8 mouse cellular contexts compared by ENCODE assay signal in the genomic region with DNA sequence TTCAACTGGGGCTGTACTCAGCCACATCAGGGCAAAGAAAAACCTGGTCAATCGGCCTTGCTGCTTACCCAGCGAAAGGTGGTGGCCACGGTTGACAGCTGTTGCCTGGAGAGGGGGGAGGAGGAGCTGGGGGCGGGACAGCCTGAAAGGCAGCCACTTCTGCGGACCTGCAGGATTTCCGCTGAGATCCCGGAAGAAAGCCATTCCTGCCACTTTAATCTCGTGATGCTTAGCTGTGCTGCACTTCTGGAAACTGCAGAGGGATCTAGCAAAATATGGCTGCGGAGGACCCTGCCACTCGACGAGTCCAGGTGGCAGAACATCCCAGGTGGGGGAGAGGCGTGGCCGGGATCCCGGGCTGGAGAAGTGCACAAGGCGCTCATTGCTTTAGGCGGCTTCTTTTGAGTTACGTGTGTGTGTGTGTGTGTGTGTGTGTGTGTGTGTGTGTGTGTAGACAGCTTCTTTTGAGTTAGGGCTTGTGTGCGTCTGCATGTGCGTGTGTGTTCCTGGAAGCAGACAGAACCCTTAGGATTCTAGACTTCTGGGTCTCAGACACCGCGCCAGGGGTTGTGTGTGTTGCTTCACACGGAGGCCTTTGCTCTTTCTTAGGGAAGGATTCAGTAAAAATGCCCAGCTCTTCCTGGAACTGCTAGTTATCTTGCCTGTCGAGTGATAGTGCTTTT. TPM values are rescaled to one million over a fixed set of nuclear protein-coding genes. Genes with fewer than 3 reads are reported as not detected.
A peak's percentile ranks its signal among the peaks of the same experiment; 100 is the strongest.
DNase-seq lines count a peak whose midpoint lies in the region; ATAC-seq and TF ChIP-seq lines count a peak whose summit lies in the region.

No protein-coding gene starts in this region.

- no peak; the same call in 1 of the 2 replicates for ATAC-seq in heart, embryonic 13.5 days (ENCODE audit: extremely low read depth, insufficient number of reproducible peaks, low FRiP score, low TSS enrichment)
- ATAC-seq in liver, embryonic 14.5 days (ENCODE audit: insufficient read depth): peak; percentile 68
- peak; percentile 83 for ATAC-seq in stomach, embryonic 15.5 days (ENCODE audit: insufficient read depth, low FRiP score, low read depth)

- peaks cover 6% of the 10 kb centered on the region for H3K36me3 ChIP-seq in C2C12 (ENCODE audit: control insufficient read depth, insufficient read depth)
- H3K36me3 ChIP-seq in heart, embryonic 13.5 days: peaks cover 4% of the 10 kb centered on the region
- H3K36me3 ChIP-seq in liver, embryonic 14.5 days (replicated peaks; ENCODE audit: control insufficient read depth, insufficient read depth, low read depth): no peaks in the 10 kb centered on the region
- H3K36me3 ChIP-seq in stomach, embryonic 15.5 days: no peaks in the 10 kb centered on the region

- H3K27me3 ChIP-seq in C2C12 (ENCODE audit: control insufficient read depth, insufficient read depth, insufficient read length): no peaks in the 10 kb centered on the region
- no peaks in the 10 kb centered on the region for H3K27me3 ChIP-seq in heart, embryonic 13.5 days (replicated peaks)
- H3K27me3 ChIP-seq in liver, embryonic 14.5 days (ENCODE audit: control insufficient read depth, insufficient read depth, low read length): no peaks in the 10 kb centered on the region
- H3K27me3 ChIP-seq in stomach, embryonic 15.5 days (replicated peaks): no peaks in the 10 kb centered on the region

- H3K4me2 ChIP-seq in heart, embryonic 13.5 days: peak overlapping the region; percentile 75
- H3K4me2 ChIP-seq in liver, embryonic 14.5 days (ENCODE audit: low read depth): peak overlapping the region; percentile 82
- H3K4me2 ChIP-seq in stomach, embryonic 15.5 days: peak overlapping the region; percentile 58

- no peak for TF ChIP-seq POLR2A in brain, embryonic 14.5 days (IDR thresholded peaks at IDR 0.05; ENCODE audit: borderline replicate concordance, extremely low read depth, insufficient read depth, insufficient read length, poor library complexity, severe bottlenecking)

- H3K79me3 ChIP-seq in C2C12 (ENCODE audit: low read depth): peaks cover 7% of the 10 kb centered on the region

- H3K4me3 ChIP-seq in C2C12 (ENCODE audit: insufficient read depth, poor library complexity, severe bottlenecking): peak overlapping the region; percentile 63
- H3K4me3 ChIP-seq in heart, embryonic 13.5 days: peak overlapping the region; percentile 74
- peak overlapping the region; percentile 61 for H3K4me3 ChIP-seq in liver, embryonic 14.5 days (ENCODE audit: insufficient read depth in 1 of 2, low read depth in 2 of 2, low read length in 2 of 2)
- peak overlapping the region; percentile 57 for H3K4me3 ChIP-seq in stomach, embryonic 15.5 days (replicated peaks)

- no peak overlapping the region; the same call in 1 of the 2 replicates for H3K27ac ChIP-seq in heart, embryonic 13.5 days (replicated peaks)
- no peak overlapping the region for H3K27ac ChIP-seq in liver, embryonic 14.5 days
- peak overlapping the region; percentile 11; the same call in 1 of the 2 replicates for H3K27ac ChIP-seq in stomach, embryonic 15.5 days

- TF ChIP-seq EP300 in liver, embryonic 14.5 days (IDR thresholded peaks at IDR 0.05; ENCODE audit: low read depth): no peak

- peak; percentile 78 for DNase-seq in brain, embryonic 14.5 days (ENCODE audit: low read depth)
- peak; percentile 49 for DNase-seq in fibroblast of lung, adult 2 months (ENCODE audit: low read depth)
- peak; percentile 85 for DNase-seq in kidney, postnatal 10 days
- no peak for DNase-seq in liver, embryonic 14.5 days (ENCODE audit: low read depth in 3 of 3, low spot score in 3 of 3)
- DNase-seq in neural tube, embryonic 10.5 days (ENCODE audit: extremely low spot score, low spot score): peak; percentile 56

- peaks cover 25% of the 10 kb centered on the region for H3K79me2 ChIP-seq in C2C12 (ENCODE audit: control insufficient read depth, insufficient read depth)

- no peak for TF ChIP-seq CTCF in C2C12 (IDR thresholded peaks at IDR 0.05; ENCODE audit: control insufficient read depth, insufficient read depth, insufficient read length)
- no peak for TF ChIP-seq CTCF in brain, embryonic 14.5 days (IDR thresholded peaks at IDR 0.05; ENCODE audit: borderline replicate concordance, extremely low read depth, insufficient read depth, insufficient read length)
- TF ChIP-seq CTCF in liver, embryonic 14.5 days (IDR thresholded peaks at IDR 0.05; ENCODE audit: low read depth): no peak

- 3% methylated on average over 23 of the region's 23 CpGs for WGBS in heart, embryonic 13.5 days
- WGBS in liver, embryonic 14.5 days (ENCODE audit: insufficient replicate concordance): 4% methylated on average over 23 of the region's 23 CpGs
- 2% methylated on average over 23 of the region's 23 CpGs for WGBS in stomach, embryonic 15.5 days

- no peaks in the 10 kb centered on the region for H3K9me3 ChIP-seq in heart, embryonic 13.5 days
- no peaks in the 10 kb centered on the region for H3K9me3 ChIP-seq in liver, embryonic 14.5 days (ENCODE audit: control insufficient read depth, low read length)
- H3K9me3 ChIP-seq in stomach, embryonic 15.5 days: no peaks in the 10 kb centered on the region

- peaks cover 16% of the 10 kb centered on the region for H3K4me1 ChIP-seq in heart, embryonic 13.5 days
- peaks cover 32 to 37% of the 10 kb centered on the region in 2 experiments for H3K4me1 ChIP-seq in liver, embryonic 14.5 days (replicated peaks; ENCODE audit: control insufficient read depth in 2 of 2, insufficient read depth in 2 of 2, low read length in 1 of 2)
- H3K4me1 ChIP-seq in stomach, embryonic 15.5 days: no peaks in the 10 kb centered on the region

- H3ac ChIP-seq in C2C12 (ENCODE audit: control insufficient read depth, insufficient read length, low read depth): peak overlapping the region; percentile 53

- peak overlapping the region; percentile 78 for H3K9ac ChIP-seq in heart, embryonic 13.5 days
- peak overlapping the region; percentile 53 for H3K9ac ChIP-seq in liver, embryonic 14.5 days (replicated peaks)
- H3K9ac ChIP-seq in stomach, embryonic 15.5 days: peak overlapping the region; percentile 25; the same call in 1 of the 2 replicates

TF ChIP-seq in C2C12, 6 proteins besides CTCF, POLR2A, EP300 and RAD21:
- TF ChIP-seq CEBPB (IDR thresholded peaks at IDR 0.05; ENCODE audit: low read depth): no peak
- no peak for TF ChIP-seq FOSL1 (IDR thresholded peaks at IDR 0.05; ENCODE audit: insufficient read depth, low read length, poor library complexity, severe bottlenecking)
- no peak for TF ChIP-seq MYOG (IDR thresholded peaks at IDR 0.05; ENCODE audit: control insufficient read depth, extremely low read depth, insufficient read length)
- TF ChIP-seq USF1 (IDR thresholded peaks at IDR 0.05; ENCODE audit: low read depth): no peak
- TF ChIP-seq MYOD1 (IDR thresholded peaks at IDR 0.05; ENCODE audit: control insufficient read depth, insufficient read length, low read depth): peak; percentile 10
- peak; percentile 69 for TF ChIP-seq MAX (IDR thresholded peaks at IDR 0.05)

RNA-seq across cellular contexts. Expression of gene Cops2, which starts 7.3 kb away (rescaled TPM):
- 52.7 TPM for polyA plus RNA-seq in C2C12 (2012; fragmentation: generic; extraction: Trizol)
- polyA plus RNA-seq in brain, embryonic 14.5 days (2012; rRNA removed): 59.5 and 66.7 TPM in 2 replicates
- polyA plus RNA-seq in heart, embryonic 13.5 days (2015; fragmentation: Nextera tagmentation; extraction: Ambion mirVana): 58.5 and 62.9 TPM in 2 replicates
- 13.9 and 50.4 TPM in 2 replicates for polyA plus RNA-seq in liver, embryonic 14.5 days (2012; rRNA removed)
- polyA plus RNA-seq in liver, embryonic 14.5 days (2014; fragmentation: Nextera tagmentation; extraction: Ambion mirVana): 49.4 and 52.2 TPM in 2 replicates
- 66.1 and 69.4 TPM in 2 replicates for polyA plus RNA-seq in stomach, embryonic 15.5 days (2015; fragmentation: Nextera tagmentation; extraction: Ambion mirVana)

RNA-seq across cellular contexts. Expression of gene Galk2, which starts 7.3 kb away (rescaled TPM):
- polyA plus RNA-seq in C2C12 (2012; fragmentation: generic; extraction: Trizol): 21.2 TPM
- 20.1 and 21.7 TPM in 2 replicates for polyA plus RNA-seq in brain, embryonic 14.5 days (2012; rRNA removed)
- 33.7 and 34.6 TPM in 2 replicates for polyA plus RNA-seq in heart, embryonic 13.5 days (2015; fragmentation: Nextera tagmentation; extraction: Ambion mirVana)
- 6.2 and 6.3 TPM in 2 replicates for polyA plus RNA-seq in liver, embryonic 14.5 days (2012; rRNA removed)
- 9.7 and 10.1 TPM in 2 replicates for polyA plus RNA-seq in liver, embryonic 14.5 days (2014; fragmentation: Nextera tagmentation; extraction: Ambion mirVana)
- polyA plus RNA-seq in stomach, embryonic 15.5 days (2015; fragmentation: Nextera tagmentation; extraction: Ambion mirVana): 42.1 and 49.5 TPM in 2 replicates

Comparison
In these comparisons a context has a peak if more than half of its experiments do, and no peak if none do; other contexts are left out.
1. DNase-seq: peak in brain, embryonic 14.5 days (single experiment), fibroblast of lung, adult 2 months (single experiment), kidney, postnatal 10 days (single experiment) and neural tube, embryonic 10.5 days (single experiment); none in liver, embryonic 14.5 days (0 of 3).
2. H3K9ac ChIP-seq: peak in every context shown above with its lines; median percentile 78 in heart, embryonic 13.5 days; 53 in liver, embryonic 14.5 days; 25 in stomach, embryonic 15.5 days.
3. Peak in every context shown above with its lines, with median percentiles within 50 percentile points of each other: H3K4me3 ChIP-seq and H3K4me2 ChIP-seq.